Mouse (Mus musculus) thymus, adult 2 months (tissue): ENCODE results near the gene Lrfn2.

ENCODE experiments used
- CTCF ChIP-seq: fragments of 200-500 bp; IDR thresholded peaks from 2 replicates; pipeline ENCODE4 v1.5.1; 2012; ENCODE audit warnings: mild to moderate bottlenecking, control low read depth, low read length, moderate library complexity, borderline replicate concordance; ENCODE audit not compliant: control insufficient read depth, poor library complexity, insufficient read depth; ENCODE audit errors: extremely low read depth
- POLR2A ChIP-seq: fragments of 200-500 bp; IDR thresholded peaks from 2 replicates; pipeline ENCODE4 v1.6.1; 2012; ENCODE audit warnings: mild to moderate bottlenecking, low read length, control low read depth, moderate library complexity; ENCODE audit not compliant: control insufficient read depth, poor library complexity, insufficient read depth; ENCODE audit errors: extremely low read depth

DNA sequence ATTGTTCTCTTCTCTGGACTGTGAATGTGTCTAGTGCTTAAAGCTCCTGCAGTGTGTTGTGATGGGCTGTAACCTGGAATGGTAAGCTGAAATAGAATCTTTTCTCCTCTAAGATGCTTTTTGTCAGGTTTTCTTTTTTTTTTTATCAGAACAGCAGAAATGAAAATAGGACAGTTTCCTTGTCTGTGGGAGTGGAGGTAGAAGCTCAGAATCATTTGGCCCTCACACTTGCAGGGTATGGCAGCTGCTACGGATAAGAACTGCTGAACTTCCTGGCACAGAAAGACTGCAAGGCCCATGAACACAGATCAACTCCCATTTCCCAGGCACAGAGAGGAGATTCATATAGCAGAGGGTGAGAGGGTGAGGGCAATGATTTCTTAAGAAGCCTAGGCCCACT, 19.1 kb downstream of the Lrfn2 start:
- TF ChIP-seq CTCF (no peak), POLR2A (no peak)
